Mouse (Mus musculus) cortical plate, adult 2 months (tissue): ENCODE data around the gene Mthfsl.
"Not testable (repeated sequence)": the region's sequence is repeated elsewhere in the genome, so short reads cannot be mapped to it uniquely, and the experiment has no call there.

Experiments used
- CTCF ChIP-seq: fragments of 200-500 bp; IDR thresholded peaks from 2 replicates; pipeline ENCODE4 v1.5.1; 2011; ENCODE audit warnings: mild to moderate bottlenecking, control low read depth, low read length; ENCODE audit not compliant: insufficient read depth; ENCODE audit errors: extremely low read depth
- POLR2A ChIP-seq: fragments of 200-500 bp; IDR thresholded peaks from 2 replicates; pipeline ENCODE4 v1.6.1; 2011; ENCODE audit warnings: mild to moderate bottlenecking, low read length, control low read depth; ENCODE audit not compliant: insufficient read depth; ENCODE audit errors: extremely low read depth

- not testable (repeated sequence) for TF ChIP-seq POLR2A, CTCF
Observed at GRCm38 (mm10) chr9:88658341-88658740, 61.8 kb downstream of the Mthfsl start.
